Mouse (Mus musculus): Measurements from ENCODE around the gene Rnase12.
"Not testable (repeated sequence)": the region's sequence is repeated elsewhere in the genome, so short reads cannot be mapped to it uniquely, and the experiment has no call there.

Gene Rnase12

DNA sequence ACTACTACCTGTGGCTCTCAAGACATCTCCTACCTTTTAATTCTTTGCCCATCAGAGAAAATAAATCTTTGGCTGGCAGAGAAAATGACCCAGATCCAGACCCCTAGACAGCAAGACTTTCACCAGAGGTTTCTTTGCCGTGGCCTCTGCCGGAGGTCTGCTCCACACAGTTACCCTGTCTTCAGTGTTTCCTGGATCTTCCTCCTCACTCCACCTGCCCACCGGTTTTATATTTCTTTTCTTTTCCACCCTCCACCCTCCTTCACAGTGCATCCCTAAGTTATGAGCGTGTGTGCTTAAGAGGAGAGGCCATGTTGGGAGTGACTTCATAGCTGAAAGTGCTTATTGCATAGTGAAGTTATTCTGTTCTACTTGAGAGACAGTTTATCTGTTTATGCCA, 34.0 kb downstream of the Rnase12 start:
- no peak for DNase-seq (ENCODE audit: low spot score in 2 of 2)

DNA sequence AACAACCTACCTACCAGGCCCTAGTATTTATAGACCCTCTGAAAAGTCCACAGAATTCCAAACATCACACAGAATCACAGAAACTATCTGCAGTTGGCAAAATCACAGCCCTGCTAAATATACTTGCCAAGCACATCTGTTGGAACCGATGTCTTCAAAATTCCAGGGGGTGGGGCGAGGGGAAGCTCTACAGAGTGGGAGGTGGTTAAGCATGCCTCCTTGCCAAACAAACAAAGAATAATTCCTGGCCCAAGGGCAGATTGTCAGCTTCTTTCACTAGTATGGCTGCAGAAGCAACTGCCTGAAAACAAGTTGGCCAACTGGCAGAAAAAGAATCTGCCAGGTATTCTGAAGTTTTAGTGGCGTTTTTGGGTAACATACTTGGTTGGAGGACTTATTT, 40.2 kb downstream of the Rnase12 start:
- peak; percentile 58 to 63 for DNase-seq (ENCODE audit: low spot score in 2 of 2)

DNA sequence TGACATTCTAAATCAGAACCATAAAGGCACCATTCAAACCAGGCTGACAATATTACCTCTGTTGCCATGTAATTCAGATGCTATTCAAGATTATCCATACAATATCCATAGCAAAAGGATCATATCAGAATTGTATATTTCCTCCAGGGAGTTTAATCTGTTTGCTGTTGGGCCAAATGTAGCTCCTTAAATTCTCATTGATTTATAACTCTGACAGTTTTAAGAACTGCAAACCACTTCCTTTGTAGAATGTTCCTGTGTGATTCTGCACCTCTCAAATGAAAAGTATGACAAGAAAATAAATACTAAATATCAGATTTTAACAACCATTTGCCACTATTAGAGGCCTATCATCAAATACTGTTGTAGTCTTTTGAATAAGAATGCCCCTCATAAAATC, 41.7 kb downstream of the Rnase12 start:
- DNase-seq (ENCODE audit: low spot score in 2 of 2), result no peak

DNA sequence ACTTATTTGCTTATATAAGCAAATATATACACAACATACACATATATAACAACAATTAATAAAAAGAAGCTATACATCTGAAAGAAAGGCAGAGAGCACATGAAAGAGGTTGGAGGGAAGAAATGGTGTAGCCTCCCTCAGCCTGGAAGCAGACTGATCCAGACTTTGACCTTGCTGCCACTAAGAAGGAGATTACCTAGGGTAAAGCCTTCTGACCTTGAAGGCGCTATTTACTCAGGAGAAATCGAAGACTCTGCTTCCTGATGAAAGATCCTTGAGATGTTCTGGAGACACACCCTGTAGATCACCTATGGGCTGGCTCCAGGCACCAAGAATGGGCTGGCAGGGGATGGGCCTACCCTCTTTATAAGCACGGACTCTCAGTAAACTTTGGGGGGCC, 42.7 kb downstream of the Rnase12 start:
- DNase-seq (ENCODE audit: low spot score in 2 of 2), result not testable (repeated sequence)

DNA sequence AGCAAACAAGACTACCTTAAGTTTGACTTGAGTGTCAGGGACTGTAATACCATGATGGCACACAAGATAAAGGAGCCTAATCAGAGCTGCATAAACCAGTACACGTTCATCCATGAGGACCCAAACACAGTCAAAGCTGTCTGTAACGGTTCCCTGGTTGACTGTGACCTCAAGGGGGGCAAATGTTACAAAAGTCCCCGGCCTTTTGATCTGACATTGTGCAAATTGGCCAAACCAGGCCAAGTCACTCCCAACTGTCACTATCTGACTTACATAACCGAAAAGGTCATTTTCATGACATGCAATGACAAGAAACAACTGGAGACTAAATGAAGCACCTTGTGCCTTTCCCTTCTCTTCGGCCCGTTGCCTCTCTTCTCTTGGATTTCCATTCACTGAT, 47.9 kb downstream of the Rnase12 start:
- no peak for DNase-seq (ENCODE audit: low spot score in 2 of 2)

DNA sequence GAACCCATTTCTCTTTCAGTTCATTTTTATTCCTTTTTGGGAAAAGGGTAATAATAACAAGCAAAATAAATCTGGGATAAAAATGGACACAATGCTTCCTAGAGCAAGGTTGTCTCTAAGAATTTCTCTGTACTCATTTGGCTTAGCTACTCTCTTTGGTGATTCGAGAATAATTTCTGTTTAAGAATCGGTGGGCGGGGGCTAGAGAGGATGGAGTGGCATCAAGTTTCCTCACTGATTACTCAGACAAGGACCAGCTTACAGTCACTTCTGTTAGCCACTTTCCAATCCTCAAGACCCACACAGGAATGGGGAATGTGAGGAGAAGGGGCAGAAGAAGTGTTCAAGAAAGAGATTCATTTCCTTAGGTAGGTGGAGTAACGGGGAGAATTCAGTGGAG, 48.7 kb downstream of the Rnase12 start:
- no peak for DNase-seq (ENCODE audit: low spot score in 2 of 2)

DNA sequence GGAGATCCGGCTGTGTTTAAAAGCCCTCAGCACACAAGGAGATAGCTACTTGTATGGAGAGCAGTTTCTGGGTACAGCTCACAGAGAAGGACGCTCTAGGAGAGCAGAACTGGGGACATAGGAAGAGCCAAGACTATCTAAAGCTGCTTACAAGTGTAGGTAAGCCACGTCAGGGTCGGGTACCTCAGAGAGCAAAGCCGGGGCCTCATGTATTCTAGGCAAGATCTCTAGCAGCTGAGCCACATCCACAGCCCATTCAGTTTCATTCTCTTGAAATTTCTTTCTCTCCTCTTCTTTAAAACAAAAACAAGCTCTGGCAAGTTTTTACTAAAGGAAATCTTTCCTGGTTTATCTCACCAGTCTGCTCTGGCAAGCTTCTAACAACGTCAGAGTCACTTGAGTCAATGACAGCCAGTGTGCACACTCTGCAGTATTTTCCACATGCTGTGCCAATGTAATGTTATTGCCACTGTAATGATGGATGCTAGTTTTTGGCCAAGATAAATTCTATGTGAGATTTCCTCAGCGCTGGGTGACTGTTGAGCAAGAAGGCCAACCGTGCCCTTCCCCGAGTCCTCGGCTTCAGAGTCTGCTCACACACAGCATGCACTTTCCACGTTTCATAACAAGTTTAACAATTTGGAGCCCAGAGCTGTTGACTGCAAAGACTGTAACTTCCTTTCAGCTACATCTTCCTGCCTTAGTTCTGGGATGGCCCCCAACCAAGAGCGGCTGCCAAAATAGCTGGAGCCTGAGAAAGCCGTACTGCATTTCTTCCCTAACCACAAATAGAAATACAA, 49.3 kb downstream of the Rnase12 start:
- peak; percentile 87 for DNase-seq (ENCODE audit: low spot score in 2 of 2)

DNA sequence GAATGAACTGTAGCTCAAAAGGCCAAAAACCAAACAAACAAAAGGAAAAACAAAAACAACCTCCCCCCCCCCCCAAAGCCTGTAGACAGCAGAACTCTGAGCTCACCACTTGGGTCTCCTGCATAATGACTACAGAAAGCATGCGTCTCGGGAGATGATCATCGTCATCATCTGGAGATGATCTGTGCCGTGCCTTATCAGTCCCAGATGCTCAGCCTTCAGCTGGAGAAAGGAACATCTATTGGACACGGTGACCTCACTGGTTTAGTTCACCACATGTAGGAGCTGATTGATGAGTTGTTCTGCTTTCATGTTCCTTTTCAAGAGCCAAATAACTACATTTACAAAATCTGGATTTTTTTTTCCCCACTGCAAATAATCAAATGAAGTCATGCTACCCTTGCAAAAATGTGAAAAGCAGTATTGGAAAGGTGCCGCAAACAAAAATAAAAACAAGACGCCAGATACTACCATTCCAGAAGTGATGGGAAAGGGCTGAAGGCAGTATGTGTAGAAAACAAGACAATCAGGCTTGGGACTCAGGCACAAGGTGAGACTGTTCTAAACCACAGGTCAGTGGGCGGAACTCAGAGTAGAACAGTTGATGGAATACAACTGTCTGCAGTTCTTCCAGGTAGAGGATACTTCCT, 50.2 kb downstream of the Rnase12 start, which contains the start of gene Rnase10:
TSS of gene Rnase10 (plus strand) at position 600 of the 650 bp plus-strand sequence.
- DNase-seq (ENCODE audit: low spot score in 2 of 2), result no peak
